Mouse (Mus musculus) megakaryocyte, embryonic 14.5 days (primary cell): ENCODE measurements around the gene Dpy19l3.

Experiments used
- FLI1 ChIP-seq: IDR thresholded peaks from 2 replicates; pipeline ENCODE4 v1.6.1; 2012; ENCODE audit warnings: low read length, inconsistent platforms, mixed read lengths
- GATA1 ChIP-seq: IDR thresholded peaks from 3 replicates; pipeline ENCODE4 v1.6.1; 2012; ENCODE audit warnings: mixed read lengths, low read length, inconsistent platforms, borderline replicate concordance

DNA sequence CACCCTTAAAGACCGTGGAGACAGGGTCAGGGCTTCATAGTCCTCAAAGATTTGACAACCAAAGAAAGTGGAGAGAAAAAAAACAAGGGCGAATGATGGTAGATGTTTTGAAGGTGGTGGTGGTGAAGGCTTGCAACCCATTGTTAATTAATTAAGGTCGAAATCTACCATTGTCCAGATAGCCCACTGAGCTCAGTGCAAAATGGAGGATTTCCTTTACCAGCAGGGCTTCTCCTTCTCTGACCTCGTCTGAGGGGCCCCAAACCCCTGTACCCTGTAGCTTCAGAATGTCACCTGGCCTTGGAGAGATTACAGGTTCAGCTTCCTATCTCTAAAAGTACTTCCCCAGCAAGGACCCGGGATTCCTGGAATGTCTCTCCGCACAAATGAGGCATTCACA, 96.4 kb downstream of the Dpy19l3 start:
- TF ChIP-seq GATA1 (no peak), FLI1 (no peak)
